Mouse (Mus musculus): ENCODE measurements around the gene Hnrnpa1. TPM values are rescaled to one million over a fixed set of nuclear protein-coding genes. Genes with fewer than 3 reads are reported as not detected.
"Not testable (repeated sequence)": the region's sequence is repeated elsewhere in the genome, so short reads cannot be mapped to it uniquely, and the experiment has no call there.

Hnrnpa1 gene
- polyA plus RNA-seq, 1 experiment from 2014 or later = 935 TPM

- Histone ChIP-seq H3K9me3 (ENCODE audit: control insufficient read depth, low read length) (no peaks in the 10 kb centered on the region), H3K36me3 (ENCODE audit: control insufficient read depth, insufficient read depth) (no peaks in the 10 kb centered on the region), H3K4me2 (ENCODE audit: low read length) (no peak within 1 kb of the TSS), H3K27ac (ENCODE audit: low read length) (no peak within 1 kb of the TSS), H3K4me1 (replicated peaks; ENCODE audit: control insufficient read depth, insufficient read depth, low read length) (peaks cover 6% of the 10 kb centered on the region; the same call in 1 of the 2 replicates), H3K4me3 (replicated peaks; ENCODE audit: low read length) (no peak within 1 kb of the TSS), H3K27me3 (replicated peaks; ENCODE audit: control insufficient read depth, insufficient read depth, low read length) (peaks cover 4% of the 10 kb centered on the region; the same call in 1 of the 2 replicates), H3K9ac (replicated peaks; ENCODE audit: low read depth, low read length) (no peak within 1 kb of the TSS)
- WGBS = 15% methylated on average over 15 of the region's 15 CpGs
- ATAC-seq = no peak
Observed at GRCm38 (mm10) chr15:103257790-103258728, 17.8 kb downstream of the Hnrnpa1 start, which contains the start of gene Nfe2. TSS of gene Nfe2 (minus strand) at chr15:103258403.

- H3K4me2 ChIP-seq (ENCODE audit: low read length) = no peak overlapping the region
- no peak overlapping the region for H3K27ac ChIP-seq (ENCODE audit: low read length)
- peaks cover 4% of the 10 kb centered on the region; the same call in 1 of the 2 replicates for H3K27me3 ChIP-seq (replicated peaks; ENCODE audit: control insufficient read depth, insufficient read depth, low read length)
- H3K4me3 ChIP-seq (replicated peaks; ENCODE audit: low read length) = no peak overlapping the region
- no peaks in the 10 kb centered on the region for H3K9me3 ChIP-seq (ENCODE audit: control insufficient read depth, low read length)
- peaks cover 6% of the 10 kb centered on the region; the same call in 1 of the 2 replicates for H3K4me1 ChIP-seq (replicated peaks; ENCODE audit: control insufficient read depth, insufficient read depth, low read length)
- no peak overlapping the region for H3K9ac ChIP-seq (replicated peaks; ENCODE audit: low read depth, low read length)
- no peak for ATAC-seq
- H3K36me3 ChIP-seq (ENCODE audit: control insufficient read depth, insufficient read depth) = no peaks in the 10 kb centered on the region
- 86% methylated on average over 5 of the region's 5 CpGs for WGBS
Observed at GRCm38 (mm10) chr15:103259162-103259561, 18.9 kb downstream of the Hnrnpa1 start.

GRCm38 (mm10) chr15:103259989-103260388 lies 19.8 kb downstream of the Hnrnpa1 start:
- no peak for ATAC-seq
- 61% methylated on average over 1 of the region's 1 CpGs for WGBS
- H3K9ac ChIP-seq (replicated peaks; ENCODE audit: low read depth, low read length) = no peak overlapping the region
- H3K36me3 ChIP-seq (ENCODE audit: control insufficient read depth, insufficient read depth) = no peaks in the 10 kb centered on the region
- peaks cover 3% of the 10 kb centered on the region; the same call in 1 of the 2 replicates for H3K4me1 ChIP-seq (replicated peaks; ENCODE audit: control insufficient read depth, insufficient read depth, low read length)
- H3K27ac ChIP-seq (ENCODE audit: low read length) = no peak overlapping the region
- H3K27me3 ChIP-seq (replicated peaks; ENCODE audit: control insufficient read depth, insufficient read depth, low read length) = peaks cover 4% of the 10 kb centered on the region; the same call in 1 of the 2 replicates
- H3K9me3 ChIP-seq (ENCODE audit: control insufficient read depth, low read length) = no peaks in the 10 kb centered on the region
- no peak overlapping the region for H3K4me2 ChIP-seq (ENCODE audit: low read length)
- no peak overlapping the region for H3K4me3 ChIP-seq (replicated peaks; ENCODE audit: low read length)

GRCm38 (mm10) chr15:103264794-103265193 lies 24.6 kb downstream of the Hnrnpa1 start:
- Histone ChIP-seq H3K36me3 (ENCODE audit: control insufficient read depth, insufficient read depth) (no peaks in the 10 kb centered on the region), H3K4me2 (ENCODE audit: low read length) (no peak overlapping the region), H3K27ac (ENCODE audit: low read length) (no peak overlapping the region), H3K9me3 (ENCODE audit: control insufficient read depth, low read length) (no peaks in the 10 kb centered on the region), H3K4me1 (replicated peaks; ENCODE audit: control insufficient read depth, insufficient read depth, low read length) (no peaks in the 10 kb centered on the region), H3K27me3 (replicated peaks; ENCODE audit: control insufficient read depth, insufficient read depth, low read length) (no peaks in the 10 kb centered on the region), H3K9ac (replicated peaks; ENCODE audit: low read depth, low read length) (no peak overlapping the region), H3K4me3 (replicated peaks; ENCODE audit: low read length) (no peak overlapping the region)
- ATAC-seq = no peak
- WGBS = 91% methylated on average over 2 of the region's 2 CpGs

GRCm38 (mm10) chr15:103268903-103269302 lies 28.7 kb downstream of the Hnrnpa1 start:
- no peaks in the 10 kb centered on the region for H3K27me3 ChIP-seq (replicated peaks; ENCODE audit: control insufficient read depth, insufficient read depth, low read length)
- H3K36me3 ChIP-seq (ENCODE audit: control insufficient read depth, insufficient read depth) = no peaks in the 10 kb centered on the region
- no peaks in the 10 kb centered on the region for H3K9me3 ChIP-seq (ENCODE audit: control insufficient read depth, low read length)
- peaks cover 6% of the 10 kb centered on the region for H3K4me1 ChIP-seq (replicated peaks; ENCODE audit: control insufficient read depth, insufficient read depth, low read length)
- no peak overlapping the region for H3K27ac ChIP-seq (ENCODE audit: low read length)
- no peak overlapping the region for H3K9ac ChIP-seq (replicated peaks; ENCODE audit: low read depth, low read length)
- WGBS = 84% methylated on average over 4 of the region's 4 CpGs
- no peak overlapping the region for H3K4me3 ChIP-seq (replicated peaks; ENCODE audit: low read length)
- no peak overlapping the region for H3K4me2 ChIP-seq (ENCODE audit: low read length)
- no peak for ATAC-seq

GRCm38 (mm10) chr15:103272419-103273279 lies 32.4 kb downstream of the Hnrnpa1 start, which contains the start of gene Copz1:
TSS of gene Copz1 (plus strand) at chr15:103272714.
- peak within 1 kb of the TSS; percentile 48; the same call in 1 of the 2 replicates for H3K27ac ChIP-seq (ENCODE audit: low read length)
- peak; percentile 99 for ATAC-seq

GRCm38 (mm10) chr15:103275943-103276342 lies 35.7 kb downstream of the Hnrnpa1 start:
- not testable (repeated sequence) for H3K9me3 ChIP-seq (ENCODE audit: control insufficient read depth, low read length); H3K27me3 ChIP-seq (replicated peaks; ENCODE audit: control insufficient read depth, insufficient read depth, low read length); H3K36me3 ChIP-seq (ENCODE audit: control insufficient read depth, insufficient read depth); H3K4me2 ChIP-seq (ENCODE audit: low read length); H3K27ac ChIP-seq (ENCODE audit: low read length); ATAC-seq; H3K9ac ChIP-seq (replicated peaks; ENCODE audit: low read depth, low read length); H3K4me3 ChIP-seq (replicated peaks; ENCODE audit: low read length)
- peaks cover 12% of the 10 kb centered on the region for H3K4me1 ChIP-seq (replicated peaks; ENCODE audit: control insufficient read depth, insufficient read depth, low read length)
- 84% methylated on average over 3 of the region's 3 CpGs for WGBS

More at GRCm38 (mm10) chr15:103272419-103273279, 32.4 kb downstream of the Hnrnpa1 start, which contains the start of gene Copz1:
- under 1% methylated on average over 38 of the region's 38 CpGs for WGBS
- H3K9me3 ChIP-seq (ENCODE audit: control insufficient read depth, low read length) = no peaks in the 10 kb centered on the region
- H3K4me3 ChIP-seq (replicated peaks; ENCODE audit: low read length) = peak within 1 kb of the TSS; percentile 83
- peak within 1 kb of the TSS; percentile 83 for H3K9ac ChIP-seq (replicated peaks; ENCODE audit: low read depth, low read length)
- peaks cover 12% of the 10 kb centered on the region for H3K4me1 ChIP-seq (replicated peaks; ENCODE audit: control insufficient read depth, insufficient read depth, low read length)
- H3K4me2 ChIP-seq (ENCODE audit: low read length) = peak within 1 kb of the TSS; percentile 77
- no peaks in the 10 kb centered on the region for H3K27me3 ChIP-seq (replicated peaks; ENCODE audit: control insufficient read depth, insufficient read depth, low read length)
- H3K36me3 ChIP-seq (ENCODE audit: control insufficient read depth, insufficient read depth) = no peaks in the 10 kb centered on the region

GRCm38 (mm10) chr15:103277949-103278348 lies 37.7 kb downstream of the Hnrnpa1 start:
- no peaks in the 10 kb centered on the region for H3K9me3 ChIP-seq (ENCODE audit: control insufficient read depth, low read length)
- H3K4me2 ChIP-seq (ENCODE audit: low read length) = no peak overlapping the region
- H3K27ac ChIP-seq (ENCODE audit: low read length) = no peak overlapping the region
- ATAC-seq = no peak
- H3K36me3 ChIP-seq (ENCODE audit: control insufficient read depth, insufficient read depth) = no peaks in the 10 kb centered on the region
- 61% methylated on average over 7 of the region's 7 CpGs for WGBS
- H3K27me3 ChIP-seq (replicated peaks; ENCODE audit: control insufficient read depth, insufficient read depth, low read length) = no peaks in the 10 kb centered on the region
- H3K4me1 ChIP-seq (replicated peaks; ENCODE audit: control insufficient read depth, insufficient read depth, low read length) = peaks cover 12% of the 10 kb centered on the region
- H3K9ac ChIP-seq (replicated peaks; ENCODE audit: low read depth, low read length) = no peak overlapping the region
- H3K4me3 ChIP-seq (replicated peaks; ENCODE audit: low read length) = no peak overlapping the region

GRCm38 (mm10) chr15:103279750-103280149 lies 39.5 kb downstream of the Hnrnpa1 start:
- Histone ChIP-seq H3K4me2 (ENCODE audit: low read length) (no peak overlapping the region), H3K27me3 (replicated peaks; ENCODE audit: control insufficient read depth, insufficient read depth, low read length) (no peaks in the 10 kb centered on the region), H3K27ac (ENCODE audit: low read length) (no peak overlapping the region), H3K36me3 (ENCODE audit: control insufficient read depth, insufficient read depth) (no peaks in the 10 kb centered on the region), H3K4me3 (replicated peaks; ENCODE audit: low read length) (no peak overlapping the region), H3K9me3 (ENCODE audit: control insufficient read depth, low read length) (no peaks in the 10 kb centered on the region), H3K9ac (replicated peaks; ENCODE audit: low read depth, low read length) (no peak overlapping the region), H3K4me1 (replicated peaks; ENCODE audit: control insufficient read depth, insufficient read depth, low read length) (0 out of 2 replicates have a peak, but pooled peaks cover under 1% of the 10 kb centered on the region)
- 61% methylated on average over 3 of the region's 3 CpGs for WGBS
- ATAC-seq = no peak
